Mouse (Mus musculus) adrenal gland, adult 8-10 months (tissue): ENCODE data around the gene Slc38a10. TPM values are rescaled to one million over a fixed set of nuclear protein-coding genes. Genes with fewer than 3 reads are reported as not detected.

ENCODE experiments used
- DNase-seq: peaks from one replicate; pipeline ENCODE4 v3.0.0; 2022
- total RNA-seq, 4 experiments: library from RNA; stranded (reverse); gene quantifications; 2 replicates each; pipeline ENCODE4 v1.2.4; 2022

Slc38a10 gene
- total RNA-seq, 4 experiments from 2014 or later, result 155 to 215 (median 187) TPM

DNA sequence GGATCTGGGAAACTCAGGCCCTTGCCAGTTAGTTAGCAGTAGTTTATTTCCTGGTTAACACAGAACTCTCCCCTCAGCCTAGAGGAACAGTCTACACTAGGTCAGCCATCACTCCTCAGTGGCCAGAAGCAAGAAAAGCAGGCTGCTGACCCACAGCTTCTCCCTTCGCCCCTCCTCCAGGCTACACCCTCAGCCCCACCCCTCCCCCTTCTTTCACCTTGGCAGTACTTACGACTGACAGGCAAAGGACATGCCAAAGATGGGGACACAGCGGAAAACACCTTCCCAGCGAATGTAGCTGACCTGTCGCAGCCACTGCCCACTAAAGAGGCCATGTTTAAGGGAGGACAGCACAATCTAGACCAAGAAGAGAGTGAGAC, 13.5 kb downstream of the Slc38a10 start:
- no peak for DNase-seq

DNA sequence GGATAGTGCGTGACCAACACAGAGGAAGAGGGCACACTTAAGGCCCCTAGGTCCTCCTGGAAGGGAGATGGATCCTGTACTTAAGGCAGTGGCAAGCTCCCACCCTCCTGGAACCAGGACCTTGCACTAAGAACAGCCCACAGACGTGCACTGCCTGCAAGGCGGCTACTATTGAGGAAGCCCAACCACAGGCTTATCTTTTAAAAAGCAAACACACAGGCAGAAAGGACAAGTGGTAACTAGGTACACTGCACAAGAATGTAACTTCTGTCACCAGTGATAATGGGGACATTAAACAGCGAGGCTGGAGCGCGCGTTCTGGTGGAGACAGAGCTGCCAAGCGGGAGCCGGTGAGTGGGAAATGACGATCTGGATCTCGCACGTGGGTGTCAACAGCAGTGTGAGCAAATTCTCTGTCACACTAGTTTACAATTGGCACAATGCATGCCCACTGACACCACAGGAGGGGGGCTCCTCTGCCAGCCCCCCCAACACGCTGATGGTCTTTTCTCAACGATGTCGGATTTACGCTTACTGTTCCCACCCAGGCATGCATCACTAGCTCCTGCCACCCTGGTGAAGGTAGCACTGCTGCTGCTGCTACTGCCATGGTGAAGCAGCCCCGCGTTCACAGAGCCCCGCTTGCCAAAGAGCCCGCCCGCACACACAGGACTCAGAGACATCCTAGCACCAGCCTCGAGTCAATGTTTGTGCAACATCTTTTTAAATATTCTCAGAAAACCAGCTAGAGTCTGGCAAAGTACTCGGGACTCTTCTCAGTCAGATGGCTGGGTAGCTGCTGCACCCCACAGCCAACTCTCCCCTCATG, 14.1 kb downstream of the Slc38a10 start:
- no peak for DNase-seq

DNA sequence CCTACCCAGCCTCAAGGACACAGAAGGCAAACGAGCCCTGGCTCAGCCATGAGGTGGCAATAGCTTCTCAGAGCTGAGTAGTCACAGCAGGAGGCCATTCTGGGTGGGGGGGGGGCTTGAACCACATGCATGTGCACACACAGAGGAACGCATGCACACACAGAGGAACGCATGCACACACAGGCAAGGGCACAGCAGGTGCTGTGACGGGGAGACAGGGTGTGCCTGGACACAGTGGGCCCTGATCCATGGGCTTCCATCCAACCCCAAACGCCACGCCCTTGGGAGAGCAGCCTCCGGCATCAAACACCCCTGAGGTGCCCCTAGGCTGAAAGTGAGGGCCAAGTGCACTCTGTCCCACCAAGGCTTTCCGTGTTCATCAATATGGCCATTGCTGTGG, 15.0 kb downstream of the Slc38a10 start:
- DNase-seq, result no peak

DNA sequence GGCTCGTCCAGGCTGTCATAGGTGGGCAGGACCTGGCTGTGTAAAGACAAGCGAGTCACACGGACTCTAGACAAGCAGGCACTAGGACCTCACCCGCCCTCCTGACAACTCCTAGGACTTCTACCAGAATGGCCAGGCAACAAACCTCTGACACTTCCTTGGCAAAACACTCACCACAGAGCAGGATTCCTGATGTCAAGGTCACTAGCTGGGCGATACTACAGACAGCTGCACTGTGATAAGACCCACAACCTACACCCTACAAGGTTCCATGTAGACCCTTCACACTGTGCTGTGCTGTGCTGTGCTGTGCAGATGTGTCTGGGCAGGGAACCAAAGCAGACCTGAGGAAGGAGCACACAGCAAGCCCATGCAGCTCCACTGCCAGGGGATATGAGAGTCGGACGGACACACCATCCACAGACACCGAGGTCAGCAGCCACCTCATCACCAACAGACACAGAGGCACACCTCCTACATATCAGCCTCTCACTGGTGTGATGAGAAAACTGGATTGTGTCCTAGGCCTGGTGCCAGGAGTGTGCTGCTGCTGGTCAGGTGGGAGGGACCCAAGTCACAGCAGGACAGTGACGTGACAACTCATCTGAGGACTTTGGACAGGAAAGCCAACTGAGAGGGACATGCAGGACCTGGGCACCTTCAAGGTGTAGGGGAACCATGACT, 16.2 kb downstream of the Slc38a10 start:
- no peak for DNase-seq

DNA sequence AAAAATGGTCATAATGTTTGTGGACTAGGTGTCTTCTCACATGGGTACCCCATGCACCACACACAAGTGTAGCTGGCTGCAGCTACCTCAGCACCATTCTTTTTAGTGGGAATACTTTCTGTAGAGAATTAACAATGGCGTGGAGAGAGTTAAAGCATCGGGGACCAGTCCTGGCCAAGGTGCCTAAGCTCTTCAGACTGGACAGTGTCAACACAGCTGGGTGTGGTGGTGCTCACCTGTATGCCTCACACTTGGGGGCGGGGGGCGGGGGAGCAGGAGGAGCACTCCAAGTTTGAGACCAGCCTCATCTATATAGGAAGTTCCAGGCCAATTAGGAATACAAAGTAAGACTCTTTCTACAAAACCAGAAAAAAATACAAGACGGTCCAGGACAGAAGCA, 17.0 kb downstream of the Slc38a10 start:
- no peak for DNase-seq

DNA sequence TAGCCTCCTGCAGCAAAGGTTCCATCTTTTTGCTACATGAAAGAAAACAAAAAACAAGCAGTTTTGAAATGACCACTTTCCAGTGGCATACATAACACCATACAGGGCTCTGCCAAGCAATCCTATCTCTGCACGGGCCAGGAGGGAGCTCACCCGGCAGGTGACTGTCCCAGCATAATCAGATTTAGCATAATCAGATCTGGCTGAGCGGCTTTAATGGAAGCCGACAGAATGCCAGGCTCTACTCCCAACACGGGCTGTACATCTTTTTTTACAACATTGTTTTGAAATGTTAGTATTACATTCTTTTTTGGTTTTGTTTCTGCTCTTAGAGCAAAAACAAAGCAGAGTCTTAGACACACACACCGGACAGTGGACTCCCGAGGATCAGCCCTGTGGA, 21.9 kb downstream of the Slc38a10 start:
- no peak for DNase-seq

DNA sequence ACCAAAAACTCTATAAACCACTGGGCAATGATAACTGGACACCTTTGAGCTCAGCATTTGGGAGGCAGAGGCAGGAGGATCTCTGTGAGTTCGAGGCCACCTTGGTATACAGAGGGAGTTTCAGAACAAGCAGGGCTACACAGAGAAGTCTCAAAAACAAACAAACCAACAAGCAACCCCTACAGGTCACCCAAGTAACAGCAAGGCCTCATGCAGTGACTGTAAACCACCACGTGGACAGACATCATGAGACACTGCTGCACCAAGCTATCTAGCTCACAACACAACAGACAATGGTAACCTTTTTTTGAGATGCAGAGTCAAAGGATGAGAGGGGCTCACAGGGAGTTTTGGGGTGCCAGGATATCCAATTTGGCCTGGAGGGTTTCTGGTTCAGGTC, 24.3 kb downstream of the Slc38a10 start:
- no peak for DNase-seq

DNA sequence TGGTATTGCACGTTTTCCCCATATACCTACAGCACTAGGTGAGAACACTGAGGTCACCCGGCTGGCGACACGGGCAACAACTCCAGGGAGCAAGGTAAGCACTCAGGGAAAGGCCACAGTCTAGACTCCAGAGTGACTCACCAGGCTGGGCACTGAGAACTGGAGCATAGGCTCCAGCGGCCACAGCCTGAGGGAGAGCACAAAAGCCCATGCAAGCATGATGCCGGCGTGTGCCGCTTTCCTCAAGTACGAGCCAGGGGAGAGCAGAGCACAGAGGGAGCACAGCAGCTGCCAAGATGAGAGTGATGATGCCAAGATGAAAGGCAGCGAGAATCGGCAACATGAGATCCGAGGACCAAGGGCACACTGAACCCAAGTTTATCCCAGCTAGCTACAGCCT, 29.0 kb downstream of the Slc38a10 start:
- DNase-seq, result peak; percentile 50

DNA sequence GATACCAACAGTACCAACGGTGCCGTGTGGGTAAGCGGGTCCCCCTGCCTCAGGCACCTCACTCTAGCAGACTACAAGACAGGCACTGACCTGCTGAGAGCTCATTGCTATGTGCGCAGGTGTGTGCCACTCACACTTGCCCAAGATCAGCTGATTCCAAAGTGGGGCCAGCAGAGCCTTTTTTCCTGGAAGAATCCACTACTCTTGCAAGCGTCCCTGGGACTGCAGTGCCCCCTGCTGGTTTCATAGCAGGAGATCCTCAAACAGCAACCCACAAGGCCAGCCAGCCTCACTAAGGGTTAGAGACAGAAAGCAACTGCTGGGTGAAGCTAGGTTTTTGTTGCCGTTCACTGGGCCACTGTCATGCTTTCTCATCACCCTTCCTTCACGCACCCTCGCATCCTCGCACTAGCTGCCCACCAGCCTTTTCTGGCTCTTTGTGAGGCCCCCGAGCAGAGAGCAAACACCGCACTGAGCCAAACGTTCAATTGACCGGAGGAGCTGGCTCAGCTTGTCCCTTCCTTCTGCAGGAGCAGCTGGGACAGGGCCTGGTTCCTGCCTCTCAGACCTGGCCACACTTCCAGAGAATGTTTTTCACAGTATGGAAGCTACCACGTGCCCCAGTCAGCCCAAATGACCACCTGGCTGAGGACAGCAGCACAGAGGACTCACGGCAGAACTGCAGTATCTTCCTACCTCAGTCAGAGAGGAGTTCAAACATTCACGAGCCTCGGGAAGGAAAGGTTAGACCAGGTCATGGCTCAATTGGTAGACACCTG, 30.3 kb downstream of the Slc38a10 start:
- DNase-seq, result peak; percentile 68

DNA sequence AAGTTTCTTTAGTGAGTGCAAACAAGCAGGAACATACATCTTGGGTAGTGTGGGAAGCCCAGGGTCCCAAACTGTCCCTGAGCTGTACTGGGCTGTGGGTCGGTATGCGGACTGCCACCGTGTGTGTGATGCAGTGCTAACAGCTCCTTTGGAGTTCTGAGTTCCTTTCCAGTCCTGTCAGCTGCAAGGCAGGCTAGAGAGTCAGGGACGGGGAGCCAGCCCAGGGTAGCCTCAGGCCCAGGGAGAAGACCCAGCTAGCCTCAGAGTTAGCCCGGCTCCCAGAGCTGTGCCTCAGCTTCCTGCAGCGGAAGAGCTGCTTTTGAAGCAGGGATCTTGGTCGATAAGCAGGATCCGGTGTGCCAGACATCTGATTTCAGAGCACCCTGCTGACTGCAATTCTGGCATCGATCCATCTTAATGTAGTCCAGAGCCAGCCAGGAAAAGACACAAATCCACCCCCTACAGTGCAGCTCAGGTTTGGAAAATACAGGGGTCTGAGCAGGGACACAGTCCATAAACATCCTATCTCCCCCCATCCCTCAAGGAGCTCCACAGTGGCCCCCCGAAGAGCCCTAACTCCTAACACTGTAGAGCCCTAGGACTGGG, 31.1 kb downstream of the Slc38a10 start:
- no peak for DNase-seq

DNA sequence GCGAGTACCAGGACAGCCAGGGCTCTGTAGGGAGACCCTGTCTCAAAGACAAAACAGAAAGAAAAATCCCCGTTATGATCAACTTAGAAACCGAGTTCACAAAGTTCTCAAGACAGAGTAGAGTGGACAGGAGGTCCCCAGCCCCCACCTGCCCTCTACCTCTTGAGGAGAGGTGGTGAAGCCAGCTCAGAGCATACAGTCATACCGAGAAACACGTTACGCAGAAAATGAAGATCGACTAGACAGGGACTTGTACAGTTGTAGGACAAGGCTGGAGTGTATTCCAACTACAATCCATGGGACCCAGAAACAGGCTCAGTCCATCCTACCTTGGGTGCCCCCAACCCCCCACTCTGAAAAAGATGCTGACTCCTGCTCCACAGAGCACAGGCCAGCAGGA, 32.0 kb downstream of the Slc38a10 start:
- no peak for DNase-seq

DNA sequence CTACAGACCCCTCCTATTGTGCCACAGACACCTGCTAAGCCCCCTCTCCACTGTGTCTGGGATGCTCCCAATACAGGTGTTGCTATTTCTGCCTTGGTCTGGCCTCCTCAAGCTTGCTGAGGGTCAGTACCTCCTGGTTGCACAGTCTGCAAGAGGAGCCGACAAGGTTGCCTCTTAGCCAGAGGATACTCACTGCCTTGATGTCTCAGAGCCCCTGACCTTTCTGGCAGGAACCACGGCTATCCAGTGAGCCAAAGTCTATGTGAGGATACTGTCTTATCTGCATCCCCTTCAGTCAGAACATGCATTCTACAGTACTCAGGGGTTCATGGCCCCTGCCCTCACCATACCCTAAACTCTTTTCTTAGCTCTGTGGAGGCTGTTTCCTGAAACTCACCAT, 33.5 kb downstream of the Slc38a10 start:
- no peak for DNase-seq

DNA sequence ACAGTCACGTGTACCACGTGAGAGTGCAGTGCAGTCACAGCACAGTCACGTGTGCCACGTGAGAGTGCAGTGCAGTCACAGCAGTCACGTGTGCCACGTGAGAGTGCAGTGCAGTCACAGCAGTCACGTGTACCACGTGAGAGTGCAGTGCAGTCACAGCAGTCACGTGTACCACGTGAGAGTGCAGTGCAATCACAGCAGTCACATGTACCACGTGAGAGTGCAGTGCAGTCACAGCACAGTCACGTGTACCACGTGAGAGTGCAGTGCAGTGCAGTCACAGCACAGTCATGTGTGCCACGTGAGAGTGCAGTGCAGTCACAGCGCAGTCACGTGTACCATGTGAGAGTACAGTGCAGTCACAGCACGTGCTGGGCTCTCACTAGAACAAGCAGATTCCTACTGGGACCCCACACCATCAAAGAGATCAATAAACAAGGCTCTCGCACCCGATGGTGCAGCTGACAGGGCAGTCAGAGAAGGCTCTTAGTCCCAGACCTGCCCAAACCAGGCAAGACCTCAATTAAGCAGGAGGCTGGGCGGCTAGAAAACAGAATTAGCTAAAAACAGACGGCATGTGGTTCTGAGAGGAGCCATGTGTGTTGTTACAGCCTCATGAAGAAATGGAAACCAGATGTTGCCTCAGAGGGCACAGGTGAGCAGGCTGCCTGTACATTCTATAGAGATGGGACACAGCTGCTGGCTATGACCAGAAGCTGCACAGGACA, 36.5 kb downstream of the Slc38a10 start:
- DNase-seq, result no peak

DNA sequence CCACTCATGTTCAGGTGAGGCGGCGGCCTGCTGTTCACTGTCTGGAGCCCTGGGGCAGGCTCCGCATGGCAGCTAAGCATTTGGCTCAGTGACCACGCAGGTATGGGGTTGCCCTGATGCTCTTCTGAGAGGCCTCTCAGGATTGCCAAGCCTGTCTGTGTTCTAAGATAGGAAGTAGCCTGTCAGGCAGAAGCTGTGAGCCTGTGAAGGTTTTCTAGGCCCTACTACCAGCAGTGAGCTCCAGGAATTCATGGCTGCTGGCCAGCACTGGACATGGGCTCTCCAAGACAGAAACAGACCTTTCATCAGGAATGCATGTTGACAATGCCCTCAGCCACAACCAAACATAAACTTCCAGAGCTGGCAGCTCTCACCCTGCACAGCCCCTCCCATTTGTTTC, 39.0 kb downstream of the Slc38a10 start:
- DNase-seq, result no peak

DNA sequence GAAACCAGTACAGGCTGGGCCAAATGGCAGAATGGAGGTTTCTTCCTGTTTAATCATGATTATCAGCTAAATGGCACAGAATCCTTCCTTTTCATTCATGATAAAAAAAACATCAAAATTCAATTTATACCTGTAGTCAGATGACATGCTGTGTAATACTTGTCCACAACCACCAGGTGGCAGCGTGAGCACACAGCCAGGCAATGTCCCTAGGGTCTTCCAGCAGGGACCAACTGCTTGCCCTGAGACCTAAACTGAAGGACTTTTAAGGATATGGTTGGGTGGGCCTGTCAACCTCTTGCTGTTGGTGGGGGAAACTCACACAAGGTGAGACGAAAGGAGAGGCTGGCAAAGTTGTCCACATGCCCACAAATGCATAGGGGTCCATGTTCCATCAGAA, 40.1 kb downstream of the Slc38a10 start:
- DNase-seq, result no peak

DNA sequence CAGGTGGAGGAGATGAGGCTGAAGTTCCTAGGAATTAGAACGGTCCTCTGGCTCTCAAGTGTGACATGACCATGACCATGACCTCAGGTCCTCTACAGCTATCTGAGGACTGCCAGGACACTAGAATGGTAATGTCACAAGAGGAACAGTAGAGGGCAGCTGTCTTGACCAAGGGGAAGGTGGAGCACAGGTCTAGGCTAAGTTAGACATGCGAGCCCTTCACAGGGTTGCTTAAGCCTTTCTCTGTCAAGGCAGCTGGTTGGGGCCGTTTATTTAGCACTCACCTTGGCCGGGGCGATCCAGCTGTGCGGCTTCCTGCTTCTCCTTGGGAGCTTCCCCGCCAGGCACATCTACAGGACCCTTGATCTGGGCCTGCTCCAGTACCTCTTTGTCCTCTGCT, 40.6 kb downstream of the Slc38a10 start:
- no peak for DNase-seq

DNA sequence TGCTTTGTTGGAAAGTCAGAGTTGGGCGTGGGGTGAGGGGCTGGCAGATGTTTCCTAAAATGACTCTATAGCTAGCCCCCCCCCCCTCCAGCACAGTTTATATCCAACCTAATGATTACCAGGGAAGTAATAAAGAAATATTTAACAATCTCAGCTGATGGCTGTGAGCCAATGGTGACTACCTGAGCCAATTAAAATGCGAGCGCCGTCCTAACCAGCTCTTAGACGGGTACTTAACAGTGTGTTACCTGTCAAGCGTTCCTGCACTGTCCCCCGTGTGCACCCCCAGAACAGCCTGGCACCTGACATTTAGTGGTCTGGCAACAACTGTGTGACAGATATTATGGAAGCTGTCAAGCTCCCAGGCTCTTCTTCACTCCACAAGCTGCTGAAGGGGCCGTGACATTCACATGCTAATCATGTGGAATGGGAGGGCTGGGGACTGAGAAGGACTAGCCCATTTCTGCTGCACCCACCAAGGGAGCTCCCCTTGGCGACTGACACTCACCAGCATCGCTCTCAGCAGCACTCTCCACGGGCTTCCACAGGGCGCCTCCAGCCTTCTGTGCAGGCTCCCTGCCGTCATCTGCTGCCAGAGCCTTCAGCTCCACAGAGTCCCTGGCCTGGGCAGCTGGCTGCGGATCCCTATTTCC, 41.5 kb downstream of the Slc38a10 start:
- DNase-seq, result no peak

DNA sequence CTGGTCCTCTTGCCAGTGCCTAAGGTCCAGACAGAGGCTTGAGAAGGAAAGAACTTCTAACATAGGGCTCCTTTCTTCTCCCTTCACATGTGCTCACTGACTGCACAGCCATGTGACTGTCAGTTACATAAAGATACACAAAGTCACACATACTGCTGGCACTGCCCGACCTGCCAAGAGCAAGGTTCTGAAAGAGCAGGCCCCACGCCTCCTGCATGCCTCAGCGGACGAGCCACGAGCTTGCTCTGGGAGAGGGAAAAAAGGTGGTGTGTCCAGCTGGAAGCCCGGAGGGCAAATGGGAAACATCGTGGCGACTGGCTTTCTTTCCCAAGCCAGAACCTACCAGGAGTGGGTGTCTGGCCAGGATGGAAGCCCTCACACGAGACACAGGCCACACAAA, 43.4 kb downstream of the Slc38a10 start:
- DNase-seq, result no peak

DNA sequence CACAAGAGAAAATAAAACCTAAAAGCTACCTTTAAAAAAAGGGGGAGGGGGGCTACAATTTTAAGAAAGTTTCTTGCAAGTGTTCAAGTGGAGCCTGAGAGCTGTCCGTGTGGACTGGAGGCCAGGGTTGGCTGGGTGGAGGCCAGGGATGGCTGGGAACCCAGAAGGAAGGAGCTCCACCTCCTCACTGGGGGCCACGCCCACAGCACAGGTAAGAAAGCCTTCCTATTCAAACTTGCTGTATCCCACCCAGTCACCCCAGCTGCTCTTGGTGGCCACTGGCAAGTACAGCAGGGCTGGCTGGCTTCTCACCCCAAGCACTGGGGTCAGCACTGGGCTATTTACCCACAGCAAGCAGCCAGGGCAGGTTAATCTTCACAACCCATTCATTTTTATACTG, 44.1 kb downstream of the Slc38a10 start:
- no peak for DNase-seq

DNA sequence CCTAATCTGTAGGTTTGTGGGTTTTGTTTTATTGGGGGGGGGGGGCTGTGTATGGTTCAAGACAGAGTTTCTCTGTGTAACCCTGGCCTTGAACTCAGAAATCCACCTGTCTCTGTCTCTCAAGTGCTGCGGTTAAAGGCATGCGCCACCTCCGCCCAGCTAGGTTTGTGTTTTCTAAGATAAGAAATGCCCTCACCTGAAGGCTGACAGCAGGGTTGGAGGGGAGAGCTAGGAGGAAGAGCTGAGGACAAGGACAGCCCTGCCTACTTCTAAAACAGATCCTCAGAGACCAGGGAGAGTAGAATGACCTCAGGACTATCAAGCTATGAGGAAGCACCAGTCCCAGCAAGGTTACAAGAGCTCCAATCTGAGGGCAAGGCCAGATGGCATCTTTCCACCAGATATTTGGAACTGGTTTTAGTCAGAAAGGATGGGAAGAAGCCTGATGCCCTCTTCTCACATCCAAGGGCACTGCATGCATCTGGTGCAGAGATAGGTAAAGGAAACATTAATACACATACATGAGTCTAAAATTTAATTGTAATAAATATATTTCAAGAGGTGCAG, 47.6 kb downstream of the Slc38a10 start:
- peak; percentile 63 for DNase-seq

DNA sequence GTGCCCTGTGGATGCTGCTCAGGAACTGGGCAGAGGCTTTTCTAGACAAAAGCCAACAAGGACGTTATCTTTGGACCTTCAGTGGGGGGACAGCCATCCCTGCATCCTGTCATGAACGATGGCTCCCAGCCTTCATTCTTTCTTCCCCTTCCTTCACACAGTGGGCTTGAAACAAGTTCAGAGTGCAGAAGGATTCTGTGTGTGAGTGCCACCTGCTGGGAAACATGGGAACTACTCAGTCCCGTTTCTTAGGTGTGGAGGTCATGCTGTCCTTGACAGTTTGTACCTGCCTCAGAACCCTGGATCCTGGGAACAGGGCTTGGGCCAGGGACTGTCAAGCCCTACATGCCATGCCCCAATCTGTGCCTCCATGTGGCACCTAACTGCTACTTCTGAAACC, 50.1 kb downstream of the Slc38a10 start:
- DNase-seq, result no peak
